Mouse (Mus musculus) common myeloid progenitor, adult 5-6 weeks (primary cell): ENCODE data around the gene March10. TPM values are rescaled to one million over a fixed set of nuclear protein-coding genes. Genes with fewer than 3 reads are reported as not detected.

ENCODE experiments used
- ATAC-seq: replicated peaks from 2 replicates; pipeline ENCODE4 v1.8.0; 2016; ENCODE audit warnings: low read depth, mild to moderate bottlenecking, moderate TSS enrichment, inconsistent platforms; ENCODE audit not compliant: poor library complexity, severe bottlenecking
- total RNA-seq: library from RNA; stranded (forward); fragments of 200-1000, 187-1606 nt; gene quantifications from 2 replicates; pipeline ENCODE4 v1.2.3, GENCODE M21; 2017

The March10 gene
- total RNA-seq, 1 experiment from 2014 or later: not detected

GRCm38 (mm10) chr11:105323530-105323929, 133.0 kb downstream of the March10 start:
- no peak for ATAC-seq

- ATAC-seq: no peak
Observed at GRCm38 (mm10) chr11:105321090-105321489, 135.4 kb downstream of the March10 start.

GRCm38 (mm10) chr11:105317769-105318168, 138.8 kb downstream of the March10 start:
- no peak for ATAC-seq

GRCm38 (mm10) chr11:105316121-105316520, 140.4 kb downstream of the March10 start:
- no peak for ATAC-seq

GRCm38 (mm10) chr11:105315296-105315695, 141.2 kb downstream of the March10 start:
- ATAC-seq: no peak

- ATAC-seq: no peak
Observed at GRCm38 (mm10) chr11:105313633-105314014, 142.9 kb downstream of the March10 start.

GRCm38 (mm10) chr11:105312972-105313632, 143.4 kb downstream of the March10 start:
- peak; percentile 38; the same call in 1 of the 2 replicates for ATAC-seq

- no peak for ATAC-seq
Observed at GRCm38 (mm10) chr11:105312311-105312942, 144.1 kb downstream of the March10 start.

GRCm38 (mm10) chr11:105311291-105311975, 145.1 kb downstream of the March10 start:
- peak; percentile 85 for ATAC-seq

Other genes with a start within 250 kb of the March10 start
- not detected in 2 replicates for gene Mrc2, start 164.1 kb downstream of the March10 start, total RNA-seq
- gene Tanc2, start 133.3 kb upstream of the March10 start, total RNA-seq: 1.4 and 2.0 TPM in 2 replicates